Mouse (Mus musculus) embryonic facial prominence, embryonic 15.5 days (tissue): ENCODE measurements at regions not wholly inside any gene's neighbourhood (a gene's known extent, or its start where the extent isn't known, plus 50 kb on each side); places are given as distances from the start of the nearest gene placed in this dataset.

Experiments
- ATAC-seq: fragments of 200-750 bp; cut with Nextera tagmentation; 2 replicates; pipeline ENCODE4 v1.8.0; 2017; ENCODE audit warnings: low read depth, moderate TSS enrichment; ENCODE audit not compliant: insufficient number of reproducible peaks, low FRiP score, low TSS enrichment
- H3K27ac ChIP-seq: fragments of 300-500 bp; sonication (generic); replicated peaks from 2 replicates; pipeline ENCODE4 v1.5.1; 2015; ENCODE audit warnings: mild to moderate bottlenecking, inconsistent platforms
- H3K27me3 ChIP-seq: fragments of 300-500 bp; sonication (generic); 2 replicates; pipeline ENCODE4 v1.6.1; 2015; ENCODE audit warnings: inconsistent platforms
- H3K36me3 ChIP-seq: fragments of 300-500 bp; sonication (generic); 2 replicates; pipeline ENCODE4 v1.6.1; 2015; ENCODE audit warnings: mild to moderate bottlenecking, inconsistent platforms
- H3K4me1 ChIP-seq: fragments of 300-500 bp; sonication (generic); 2 replicates; pipeline ENCODE4 v1.6.1; 2015; ENCODE audit warnings: inconsistent platforms
- H3K4me2 ChIP-seq: fragments of 300-500 bp; sonication (generic); replicated peaks from 2 replicates; pipeline ENCODE4 v1.6.1; 2015; ENCODE audit warnings: mild to moderate bottlenecking, inconsistent platforms
- H3K4me3 ChIP-seq: fragments of 300-500 bp; sonication (generic); replicated peaks from 2 replicates; pipeline ENCODE4 v1.5.1; 2015; ENCODE audit warnings: mild to moderate bottlenecking, inconsistent platforms
- H3K9ac ChIP-seq: fragments of 300-500 bp; sonication (generic); 2 replicates; pipeline ENCODE4 v1.6.1; 2015; ENCODE audit warnings: inconsistent platforms
- H3K9me3 ChIP-seq: fragments of 300-500 bp; sonication (generic); replicated peaks from 2 replicates; pipeline ENCODE4 v1.6.1; 2016; ENCODE audit warnings: inconsistent platforms
- WGBS: fragments of 180-500 bp; shearing (Covaris S2); methylation state at CpG from one replicate; pipeline ENCODE4 v1.1.7; 2015; 5-methylcytosine and 5-hydroxymethylcytosine counted together

DNA sequence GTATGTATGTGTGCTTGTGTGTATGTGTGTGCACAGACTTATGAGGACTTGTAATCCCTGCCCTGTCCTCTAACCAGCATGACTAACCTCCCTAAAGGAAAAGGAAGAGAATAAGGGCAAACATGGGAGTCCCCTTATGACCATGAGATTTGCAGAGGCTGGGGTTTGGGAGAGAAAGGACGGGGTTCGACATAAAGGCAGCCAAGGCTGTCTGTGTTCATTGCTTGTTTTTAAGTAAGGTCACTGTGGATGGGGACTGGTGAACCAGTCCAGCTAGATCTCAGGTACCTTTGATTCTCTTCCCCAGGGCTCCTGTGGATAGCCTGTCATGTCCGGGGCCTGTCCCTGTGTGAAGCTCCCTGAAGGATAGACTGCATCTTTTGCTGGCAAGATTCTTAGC is 55.6 kb downstream of the Irf2bp2 start:
- Histone ChIP-seq H3K36me3 (no peaks in the 10 kb centered on the region), H3K9ac (no peak overlapping the region), H3K9me3 (no peaks in the 10 kb centered on the region), H3K4me3 (no peak overlapping the region), H3K27me3 (no peaks in the 10 kb centered on the region), H3K4me2 (no peak overlapping the region), H3K27ac (peak overlapping the region; percentile 85; the same call in 1 of the 2 replicates), H3K4me1 (peaks cover 51% of the 10 kb centered on the region)
- WGBS = 51% methylated on average over 3 of the region's 3 CpGs
- ATAC-seq = no peak

DNA sequence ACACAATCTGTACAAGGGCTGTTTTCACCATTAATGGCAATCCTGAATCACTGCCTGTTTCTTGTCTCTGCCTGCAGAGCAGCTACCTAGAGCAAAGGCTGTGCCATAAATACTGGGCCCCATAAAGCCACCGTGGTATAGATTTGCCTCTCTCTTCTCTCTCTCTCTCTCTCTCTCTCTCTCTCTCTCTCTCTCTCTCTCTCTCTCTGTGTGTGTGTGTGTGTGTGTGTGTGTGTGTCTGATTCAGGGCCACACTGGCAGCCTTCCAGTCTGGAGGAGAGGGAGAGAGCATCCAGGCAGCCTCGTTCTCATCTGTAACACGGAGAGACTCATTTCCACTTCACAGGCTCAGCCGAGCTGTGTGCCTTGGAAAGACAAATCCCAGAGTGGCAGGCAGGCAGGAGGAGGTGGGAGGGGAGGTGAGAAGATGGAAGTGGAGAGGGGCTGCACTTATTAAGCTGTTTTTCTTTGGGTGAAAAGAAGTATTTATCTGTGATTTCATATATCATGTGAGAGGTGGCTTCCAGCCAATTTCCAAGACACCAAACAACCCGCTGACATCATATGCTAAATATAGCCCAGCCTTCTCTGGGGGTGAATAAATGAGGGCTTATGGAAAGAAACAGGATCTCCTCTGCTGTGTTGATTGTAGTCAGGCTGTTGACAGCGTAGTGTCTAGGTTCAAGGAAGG is 56.7 kb downstream of the Irf2bp2 start:
- Histone ChIP-seq H3K4me2 (no peak overlapping the region; the same call in 1 of the 2 replicates), H3K27me3 (no peaks in the 10 kb centered on the region), H3K9ac (no peak overlapping the region), H3K36me3 (no peaks in the 10 kb centered on the region), H3K27ac (peak overlapping the region; percentile 85), H3K4me1 (peaks cover 52% of the 10 kb centered on the region), H3K4me3 (no peak overlapping the region), H3K9me3 (no peaks in the 10 kb centered on the region)
- ATAC-seq = peak; percentile 66
- WGBS = 3% methylated on average over 6 of the region's 6 CpGs

DNA sequence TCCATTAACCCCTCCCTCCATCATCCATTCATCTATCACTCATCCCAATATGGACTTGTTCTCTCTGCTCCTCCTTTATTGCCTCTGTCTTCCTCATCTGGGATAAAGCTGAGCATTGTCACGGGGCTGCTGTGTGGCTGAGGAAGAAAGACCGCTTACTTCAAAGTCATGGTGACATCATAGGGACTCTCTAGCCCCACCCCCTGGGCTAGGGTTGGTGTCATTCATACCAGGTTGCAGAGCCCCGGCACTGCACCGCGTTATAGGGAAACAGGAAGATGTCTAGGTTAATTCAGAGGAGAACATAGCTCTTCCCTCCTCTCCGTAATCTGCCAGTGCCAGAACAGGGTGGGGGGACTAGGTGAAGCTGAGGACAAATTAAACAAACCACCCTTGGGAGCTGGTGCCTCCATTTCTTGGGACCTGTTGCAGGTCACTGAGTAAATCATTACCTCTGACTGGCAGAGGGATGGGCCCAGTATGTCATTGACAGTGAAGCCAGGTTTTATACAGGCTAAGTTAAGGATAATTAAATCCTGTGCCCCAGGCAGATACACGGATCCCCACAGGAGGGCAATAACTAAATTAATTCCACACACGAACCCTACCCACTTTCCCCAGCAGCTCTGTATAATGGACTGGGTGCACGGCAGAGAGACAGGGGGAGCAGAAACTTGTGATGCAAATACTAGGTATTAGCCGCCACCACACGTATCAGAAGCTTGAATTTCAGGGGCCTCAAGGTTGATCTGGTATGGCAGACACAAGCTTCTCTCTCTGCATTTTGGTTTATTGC is 57.5 kb downstream of the Irf2bp2 start:
- peak overlapping the region; percentile 85 for H3K27ac ChIP-seq
- WGBS = 25% methylated on average over 11 of the region's 11 CpGs
- peaks cover 59% of the 10 kb centered on the region for H3K4me1 ChIP-seq
- H3K9ac ChIP-seq = no peak overlapping the region
- ATAC-seq = no peak
- no peak overlapping the region for H3K4me3 ChIP-seq
- no peaks in the 10 kb centered on the region for H3K9me3 ChIP-seq
- no peak overlapping the region for H3K4me2 ChIP-seq
- no peaks in the 10 kb centered on the region for H3K36me3 ChIP-seq
- no peaks in the 10 kb centered on the region for H3K27me3 ChIP-seq

DNA sequence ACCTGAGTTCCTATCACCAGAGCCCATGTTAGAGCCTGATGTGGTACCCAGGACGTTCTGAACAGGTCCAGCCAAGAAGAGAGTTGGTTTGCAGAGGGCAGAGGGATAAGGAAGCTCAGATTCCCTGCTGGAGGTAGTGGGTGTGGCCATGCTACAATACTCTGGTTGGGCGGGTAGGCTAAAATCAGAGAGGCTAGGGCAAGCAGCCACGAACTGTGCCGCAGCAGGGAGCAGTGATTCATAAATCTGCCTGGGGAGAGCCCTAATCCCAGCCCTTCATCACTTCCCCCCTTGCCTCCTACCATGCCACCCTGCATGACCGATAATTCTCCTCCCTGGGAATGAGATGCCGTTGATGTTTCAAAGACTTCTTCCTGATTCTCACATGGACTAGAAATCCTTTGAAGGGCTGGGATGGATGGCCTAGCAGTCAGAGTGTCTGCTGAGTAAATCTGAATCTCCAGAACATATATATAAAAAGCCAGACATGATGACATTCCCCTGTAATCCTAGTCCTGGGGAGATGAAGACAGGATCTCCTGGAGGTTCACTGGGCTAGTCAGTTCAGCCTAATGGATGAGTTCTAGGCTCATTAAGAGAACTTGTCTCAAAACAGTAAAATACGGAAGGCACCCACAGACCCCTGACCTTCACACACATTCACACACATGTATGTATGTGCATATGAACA is 57.6 kb upstream of the Tarbp1 start:
- Histone ChIP-seq H3K36me3 (no peaks in the 10 kb centered on the region), H3K4me2 (no peak overlapping the region), H3K27ac (no peak overlapping the region), H3K9ac (no peak overlapping the region), H3K27me3 (no peaks in the 10 kb centered on the region), H3K9me3 (no peaks in the 10 kb centered on the region), H3K4me1 (peaks cover 41% of the 10 kb centered on the region), H3K4me3 (no peak overlapping the region)
- 41% methylated on average over 7 of the region's 7 CpGs for WGBS
- ATAC-seq = no peak

DNA sequence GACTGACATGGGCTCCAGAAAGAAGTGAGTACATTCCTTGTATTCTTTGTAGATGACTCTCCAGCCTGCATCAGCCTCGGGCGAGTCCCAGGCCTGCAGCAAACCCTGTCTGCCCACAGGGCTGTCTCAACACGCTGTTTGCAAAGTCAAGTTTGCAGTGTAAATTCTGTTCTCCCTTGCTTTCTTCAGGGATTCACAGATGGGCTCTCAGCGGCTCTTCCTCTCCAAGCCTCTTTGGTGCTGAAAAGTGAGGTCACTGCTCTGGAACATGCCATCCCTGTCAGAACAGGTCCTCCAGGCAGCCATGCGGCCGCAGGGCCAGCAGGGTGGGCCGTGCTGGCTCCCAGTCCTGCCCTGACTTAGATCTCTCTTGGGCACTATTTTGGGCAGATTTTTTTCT is 56.6 kb upstream of the Tarbp1 start:
- Histone ChIP-seq H3K9ac (no peak overlapping the region), H3K36me3 (no peaks in the 10 kb centered on the region), H3K4me1 (peaks cover 41% of the 10 kb centered on the region), H3K4me2 (no peak overlapping the region), H3K27me3 (no peaks in the 10 kb centered on the region), H3K27ac (no peak overlapping the region), H3K9me3 (no peaks in the 10 kb centered on the region), H3K4me3 (no peak overlapping the region)
- ATAC-seq = no peak
- WGBS = 58% methylated on average over 7 of the region's 7 CpGs

DNA sequence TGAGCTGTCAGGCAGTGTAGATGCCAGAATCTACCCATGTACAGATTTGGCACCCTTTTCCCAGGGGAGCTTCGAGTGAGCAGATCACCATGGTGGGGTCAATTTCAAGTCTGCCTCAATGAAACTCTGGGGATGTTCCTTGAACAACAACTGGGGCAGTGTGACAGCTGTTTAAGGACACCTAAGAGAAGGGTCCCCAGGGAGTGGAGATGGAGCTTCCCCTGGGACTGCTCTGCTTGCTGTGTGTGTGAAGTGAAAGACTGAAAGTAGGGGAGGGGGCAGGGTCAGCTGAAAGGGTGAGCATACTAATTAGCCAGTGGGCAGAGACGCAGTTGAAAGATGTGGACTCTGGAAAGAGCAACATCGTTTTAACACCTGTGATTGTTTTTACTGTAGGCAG is 54.5 kb upstream of the Tarbp1 start:
- no peak for ATAC-seq
- Histone ChIP-seq H3K27ac (no peak overlapping the region; the same call in 1 of the 2 replicates), H3K4me1 (peaks cover 51% of the 10 kb centered on the region)

DNA sequence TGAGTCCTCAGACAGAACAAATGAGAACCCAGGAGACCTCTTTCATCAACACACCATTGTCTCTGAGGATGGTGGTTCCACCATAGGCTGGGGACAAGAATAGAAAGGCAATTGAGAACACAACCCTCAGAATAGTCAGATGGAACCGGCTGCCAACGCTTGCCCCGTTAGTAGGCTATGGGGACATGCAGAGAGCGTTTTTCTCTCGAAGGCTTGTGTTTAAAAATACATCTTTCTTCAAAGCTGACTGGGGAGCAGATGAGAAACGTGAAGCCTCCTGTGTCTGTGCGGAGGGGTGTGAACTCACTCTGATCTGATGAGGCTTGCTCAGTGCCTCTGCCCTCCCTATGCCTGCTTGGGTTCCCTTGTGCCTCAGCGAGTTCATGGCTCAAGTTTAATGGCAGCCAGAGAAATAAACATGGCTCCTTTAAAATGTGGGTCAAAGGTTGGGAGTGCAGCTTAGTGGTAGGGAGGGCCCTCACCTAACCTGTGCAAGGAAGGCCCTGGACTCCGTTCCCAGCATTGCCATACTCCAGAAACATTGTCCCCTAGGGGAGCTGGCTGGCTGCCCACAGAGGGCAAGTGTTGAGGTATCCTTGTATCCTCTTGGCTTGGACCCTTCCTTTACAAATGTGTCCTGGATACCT is 53.7 kb upstream of the Tarbp1 start:
- H3K4me2 ChIP-seq = no peak overlapping the region
- WGBS = 58% methylated on average over 9 of the region's 9 CpGs
- no peak for ATAC-seq
- no peak overlapping the region for H3K9ac ChIP-seq
- H3K27me3 ChIP-seq = no peaks in the 10 kb centered on the region
- H3K4me3 ChIP-seq = no peak overlapping the region
- no peaks in the 10 kb centered on the region for H3K36me3 ChIP-seq
- H3K4me1 ChIP-seq = peaks cover 54% of the 10 kb centered on the region
- H3K9me3 ChIP-seq = no peaks in the 10 kb centered on the region
- H3K27ac ChIP-seq = peak overlapping the region; percentile 40

More for the DNA sequence above, 54.5 kb upstream of the Tarbp1 start:
- Histone ChIP-seq H3K9ac (no peak overlapping the region), H3K4me3 (no peak overlapping the region), H3K9me3 (no peaks in the 10 kb centered on the region), H3K4me2 (no peak overlapping the region), H3K27me3 (no peaks in the 10 kb centered on the region), H3K36me3 (no peaks in the 10 kb centered on the region)
- 41% methylated on average over 3 of the region's 3 CpGs for WGBS

DNA sequence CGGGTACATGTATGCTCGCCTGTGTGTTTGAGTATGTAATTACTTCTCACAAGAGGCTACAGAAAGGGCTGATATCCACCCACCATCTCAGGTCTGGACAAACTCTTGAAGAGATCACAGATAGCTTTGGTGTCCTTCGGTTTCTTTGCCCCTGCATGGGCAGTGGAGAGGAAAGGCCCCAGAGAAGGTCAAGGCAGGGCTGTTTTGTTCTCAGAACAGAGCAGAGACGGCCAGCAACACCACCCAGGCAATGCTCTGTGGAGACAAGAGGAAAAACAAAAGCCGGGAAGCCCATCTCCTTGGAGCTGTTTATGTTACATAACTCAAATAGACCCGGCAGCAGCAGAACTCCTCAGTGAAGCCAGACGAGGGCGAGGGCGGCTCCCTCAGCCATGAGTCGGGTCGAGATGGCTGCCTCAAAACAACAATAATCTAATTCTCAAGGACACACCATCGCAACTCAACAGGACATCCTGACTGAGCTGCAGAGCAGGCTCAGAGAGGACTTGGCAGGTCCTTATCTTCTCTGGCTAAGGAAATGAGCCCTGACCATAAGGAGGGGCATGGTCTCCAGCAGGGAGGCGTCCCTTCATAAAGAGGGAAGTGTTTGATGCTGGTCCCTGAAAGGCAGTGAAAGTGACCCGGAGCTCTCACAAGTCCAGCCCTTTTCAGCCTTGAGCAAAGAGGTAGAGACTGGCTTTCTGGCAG is 52.2 kb upstream of the Tarbp1 start:
- peak overlapping the region; percentile 72 for H3K27ac ChIP-seq
- no peak overlapping the region for H3K9ac ChIP-seq
- H3K9me3 ChIP-seq = no peaks in the 10 kb centered on the region
- no peak for ATAC-seq
- no peaks in the 10 kb centered on the region for H3K36me3 ChIP-seq
- no peaks in the 10 kb centered on the region for H3K27me3 ChIP-seq
- H3K4me3 ChIP-seq = no peak overlapping the region
- 51% methylated on average over 14 of the region's 14 CpGs for WGBS
- H3K4me2 ChIP-seq = no peak overlapping the region
- H3K4me1 ChIP-seq = peaks cover 59% of the 10 kb centered on the region

DNA sequence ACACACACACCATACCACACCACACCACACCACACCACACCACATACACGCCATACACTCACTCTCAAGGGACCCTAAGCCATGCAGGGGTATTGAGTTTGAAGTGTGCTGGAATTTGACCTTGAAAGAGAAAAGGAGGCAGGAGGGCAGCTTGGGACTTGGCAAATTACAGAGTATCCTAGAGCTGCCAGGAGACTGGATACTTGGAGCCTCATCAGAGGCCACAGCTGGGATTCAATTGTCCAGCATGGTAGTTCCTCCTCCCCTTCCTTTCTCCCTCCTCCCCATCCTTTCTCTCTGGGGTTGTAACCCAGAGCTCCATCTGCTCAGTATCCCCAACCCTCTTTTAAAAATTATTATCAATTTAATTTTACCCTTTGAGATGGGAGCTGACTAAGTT is 50.7 kb upstream of the Tarbp1 start:
- H3K27ac ChIP-seq = peak overlapping the region; percentile 95; the same call in 1 of the 2 replicates
- no peak overlapping the region for H3K9ac ChIP-seq
- H3K4me1 ChIP-seq = peaks cover 51% of the 10 kb centered on the region
- no peaks in the 10 kb centered on the region for H3K27me3 ChIP-seq
- no peak for ATAC-seq
- 74% methylated on average over 1 of the region's 1 CpGs for WGBS
- H3K4me3 ChIP-seq = no peak overlapping the region
- no peaks in the 10 kb centered on the region for H3K36me3 ChIP-seq
- no peaks in the 10 kb centered on the region for H3K9me3 ChIP-seq
- H3K4me2 ChIP-seq = no peak overlapping the region
